Mouse (Mus musculus): Measurements from ENCODE around the gene Sptssa. TPM values are rescaled to one million over a fixed set of nuclear protein-coding genes. Genes with fewer than 3 reads are reported as not detected.
A peak's percentile ranks its signal among the peaks of the same experiment; 100 is the strongest.

Gene Sptssa
- polyA plus RNA-seq, 1 experiment from 2014 or later = 134 TPM

DNA sequence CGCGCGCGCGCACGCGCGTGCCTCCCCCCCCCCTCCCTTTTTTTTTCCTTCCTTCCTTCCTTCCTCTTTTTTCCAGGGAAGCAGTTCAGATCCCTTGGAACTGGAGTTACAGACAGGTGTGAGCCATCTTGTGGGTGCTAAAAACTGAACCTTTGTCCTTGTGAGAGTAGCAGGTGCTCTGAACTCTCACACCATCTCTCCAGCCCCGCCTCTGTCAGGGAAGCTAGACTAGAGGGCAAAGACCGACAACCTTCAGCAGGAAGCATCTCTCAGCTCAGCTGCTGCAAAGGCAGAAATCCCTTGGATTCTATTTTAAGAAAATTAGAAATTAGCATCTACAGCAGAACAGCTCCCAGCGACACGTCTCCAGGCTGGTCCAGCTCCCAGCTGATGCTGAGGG lies 4.0 kb downstream of the Sptssa start:
- H3K4me1 ChIP-seq (ENCODE audit: insufficient read depth, low read depth, low read length) = peaks cover 6% of the 10 kb centered on the region
- H3K27me3 ChIP-seq (replicated peaks; ENCODE audit: insufficient read depth, low read length) = no peaks in the 10 kb centered on the region
- H3K9me3 ChIP-seq (ENCODE audit: low read length) = no peaks in the 10 kb centered on the region
- peak overlapping the region; percentile 27; the same call in 1 of the 2 replicates for H3K4me2 ChIP-seq (replicated peaks; ENCODE audit: low read depth, low read length)
- no peak for DNase-seq (ENCODE audit: low spot score)
- 65% methylated on average over 12 of the region's 12 CpGs for WGBS
- H3K4me3 ChIP-seq (ENCODE audit: low read depth, low read length) = no peak overlapping the region
- H3K36me3 ChIP-seq (ENCODE audit: insufficient read depth, low read length) = no peaks in the 10 kb centered on the region
- TF ChIP-seq CTCF (IDR thresholded peaks at IDR 0.05) (no peak), EP300 (IDR thresholded peaks at IDR 0.05) (no peak)
- no peak for ATAC-seq
- H3K27ac ChIP-seq (ENCODE audit: low read length) = no peak overlapping the region
- no peak overlapping the region for H3K9ac ChIP-seq (replicated peaks; ENCODE audit: low read depth)

DNA sequence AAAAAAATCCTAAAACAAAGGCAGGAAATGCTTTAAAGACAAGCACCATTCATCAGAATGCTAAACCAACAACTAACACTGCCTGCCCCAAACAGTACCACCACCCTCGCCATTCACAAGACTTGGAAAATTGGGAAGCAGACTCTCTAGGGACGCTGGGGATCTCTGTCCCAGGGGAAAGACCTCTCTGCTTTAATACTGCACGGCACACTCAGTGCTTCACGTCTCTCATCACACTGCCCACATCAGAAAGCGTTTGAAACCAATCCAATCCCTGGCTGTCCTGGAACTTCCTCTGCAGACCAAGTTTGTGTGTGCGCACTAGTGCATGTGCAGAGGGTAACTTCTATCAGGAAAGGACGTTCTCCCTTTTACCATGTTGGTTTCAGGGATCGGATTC lies 4.6 kb downstream of the Sptssa start:
- no peak for ATAC-seq
- Histone ChIP-seq H3K9ac (replicated peaks; ENCODE audit: low read depth) (no peak overlapping the region), H3K4me3 (ENCODE audit: low read depth, low read length) (no peak overlapping the region), H3K36me3 (ENCODE audit: insufficient read depth, low read length) (no peaks in the 10 kb centered on the region), H3K27ac (ENCODE audit: low read length) (no peak overlapping the region; the same call in 1 of the 2 replicates), H3K9me3 (ENCODE audit: low read length) (no peaks in the 10 kb centered on the region), H3K27me3 (replicated peaks; ENCODE audit: insufficient read depth, low read length) (no peaks in the 10 kb centered on the region), H3K4me1 (ENCODE audit: insufficient read depth, low read depth, low read length) (peaks cover 6% of the 10 kb centered on the region), H3K4me2 (replicated peaks; ENCODE audit: low read depth, low read length) (peak overlapping the region; percentile 27; the same call in 1 of the 2 replicates)
- TF ChIP-seq CTCF (IDR thresholded peaks at IDR 0.05) (no peak), EP300 (IDR thresholded peaks at IDR 0.05) (no peak)
- WGBS = 45% methylated on average over 8 of the region's 8 CpGs
- DNase-seq (ENCODE audit: low spot score) = peak; percentile 13

DNA sequence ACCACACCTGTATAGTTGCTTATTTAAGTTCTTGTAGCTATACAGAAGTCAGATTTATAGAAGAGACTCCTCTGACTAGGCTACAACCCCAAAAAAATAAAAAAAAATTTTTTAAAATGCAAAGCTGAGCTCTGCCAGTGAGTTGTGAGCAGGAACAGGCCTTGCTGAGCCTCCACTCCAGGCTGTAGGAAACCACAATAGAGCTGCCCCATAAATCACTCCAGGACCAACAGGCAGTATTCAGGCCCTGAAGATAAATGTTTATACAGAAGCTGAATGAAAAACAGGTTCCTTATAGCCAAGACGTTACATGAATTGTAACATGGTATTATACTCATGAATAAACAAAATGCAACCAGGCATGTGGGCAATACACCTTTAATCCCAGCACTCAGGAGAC lies 5.2 kb downstream of the Sptssa start:
- Histone ChIP-seq H3K9ac (replicated peaks; ENCODE audit: low read depth) (no peak overlapping the region), H3K9me3 (ENCODE audit: low read length) (no peaks in the 10 kb centered on the region), H3K4me3 (ENCODE audit: low read depth, low read length) (no peak overlapping the region), H3K4me2 (replicated peaks; ENCODE audit: low read depth, low read length) (no peak overlapping the region), H3K4me1 (ENCODE audit: insufficient read depth, low read depth, low read length) (peaks cover 6% of the 10 kb centered on the region), H3K27me3 (replicated peaks; ENCODE audit: insufficient read depth, low read length) (no peaks in the 10 kb centered on the region), H3K36me3 (ENCODE audit: insufficient read depth, low read length) (no peaks in the 10 kb centered on the region), H3K27ac (ENCODE audit: low read length) (no peak overlapping the region)
- ATAC-seq (no peak), DNase-seq (ENCODE audit: low spot score) (no peak)
- TF ChIP-seq EP300 (IDR thresholded peaks at IDR 0.05) (no peak), CTCF (IDR thresholded peaks at IDR 0.05) (no peak)
- 45% methylated on average over 1 of the region's 1 CpGs for WGBS

DNA sequence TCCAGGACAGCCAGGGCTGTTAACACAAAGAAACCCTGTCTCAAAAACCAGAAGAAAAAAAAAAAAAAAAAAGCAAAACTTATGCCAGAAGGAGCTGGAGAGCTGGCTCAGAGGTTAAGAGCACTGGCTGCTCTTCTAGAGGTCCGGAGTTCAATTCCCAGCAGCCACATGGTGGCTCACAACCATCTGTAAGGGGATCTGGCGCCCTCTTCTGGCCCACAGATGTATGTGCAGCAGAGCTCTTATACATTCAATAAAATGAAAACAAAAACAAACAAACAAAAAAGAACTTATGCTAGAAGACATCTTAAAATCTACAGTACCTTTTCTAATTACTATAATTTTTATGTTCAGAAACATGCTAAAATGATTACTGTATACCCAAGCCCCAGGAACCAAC lies 11.4 kb downstream of the Sptssa start:
- H3K4me3 ChIP-seq (ENCODE audit: low read depth, low read length) = no peak overlapping the region
- H3K9me3 ChIP-seq (ENCODE audit: low read length) = no peaks in the 10 kb centered on the region
- H3K4me1 ChIP-seq (ENCODE audit: insufficient read depth, low read depth, low read length) = no peaks in the 10 kb centered on the region
- H3K36me3 ChIP-seq (ENCODE audit: insufficient read depth, low read length) = no peaks in the 10 kb centered on the region
- no peaks in the 10 kb centered on the region for H3K27me3 ChIP-seq (replicated peaks; ENCODE audit: insufficient read depth, low read length)
- TF ChIP-seq EP300 (IDR thresholded peaks at IDR 0.05) (no peak), CTCF (IDR thresholded peaks at IDR 0.05) (peak; percentile 40)
- H3K27ac ChIP-seq (ENCODE audit: low read length) = no peak overlapping the region
- ATAC-seq (no peak), DNase-seq (ENCODE audit: low spot score) (no peak)
- 66% methylated on average over 2 of the region's 2 CpGs for WGBS
- no peak overlapping the region for H3K9ac ChIP-seq (replicated peaks; ENCODE audit: low read depth)
- no peak overlapping the region for H3K4me2 ChIP-seq (replicated peaks; ENCODE audit: low read depth, low read length)

DNA sequence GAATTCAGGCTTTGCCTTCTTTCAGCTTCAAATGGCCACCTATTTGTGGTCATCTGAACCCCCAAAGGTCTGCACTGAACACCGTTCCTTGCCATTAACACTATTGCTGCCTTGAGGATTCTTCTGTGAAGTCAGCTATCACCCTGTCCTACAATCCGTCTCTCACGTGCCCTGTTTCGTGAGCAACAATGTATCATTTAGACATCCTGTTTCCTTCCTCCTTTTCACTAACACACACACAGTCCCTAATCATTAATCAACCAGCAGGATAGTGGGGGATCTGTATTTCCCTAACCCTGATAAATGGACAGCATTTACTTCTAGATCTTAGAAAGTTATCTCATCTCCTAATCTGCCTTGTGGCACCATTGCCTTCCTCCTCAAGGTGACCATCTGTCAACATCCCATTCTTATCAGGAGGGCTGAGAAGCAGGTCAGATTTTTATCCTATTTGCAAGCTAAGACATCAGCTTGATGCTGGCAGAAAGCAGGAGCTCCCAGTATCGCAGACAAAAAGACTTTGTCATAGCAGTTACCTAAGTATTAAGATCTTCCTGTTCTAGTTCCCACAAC lies 13.0 kb downstream of the Sptssa start:
- no peak overlapping the region for H3K4me3 ChIP-seq (ENCODE audit: low read depth, low read length)
- WGBS = 29% methylated on average over 5 of the region's 5 CpGs
- H3K9ac ChIP-seq (replicated peaks; ENCODE audit: low read depth) = no peak overlapping the region
- no peak overlapping the region for H3K4me2 ChIP-seq (replicated peaks; ENCODE audit: low read depth, low read length)
- H3K27me3 ChIP-seq (replicated peaks; ENCODE audit: insufficient read depth, low read length) = no peaks in the 10 kb centered on the region
- no peaks in the 10 kb centered on the region for H3K9me3 ChIP-seq (ENCODE audit: low read length)
- no peak for DNase-seq (ENCODE audit: low spot score)
- no peak for ATAC-seq
- no peaks in the 10 kb centered on the region for H3K36me3 ChIP-seq (ENCODE audit: insufficient read depth, low read length)
- no peak overlapping the region for H3K27ac ChIP-seq (ENCODE audit: low read length)
- no peak for TF ChIP-seq CTCF (IDR thresholded peaks at IDR 0.05)
- TF ChIP-seq EP300 (IDR thresholded peaks at IDR 0.05) = peak; percentile 21; the same call in 1 of the 2 replicates
- H3K4me1 ChIP-seq (ENCODE audit: insufficient read depth, low read depth, low read length) = no peaks in the 10 kb centered on the region

DNA sequence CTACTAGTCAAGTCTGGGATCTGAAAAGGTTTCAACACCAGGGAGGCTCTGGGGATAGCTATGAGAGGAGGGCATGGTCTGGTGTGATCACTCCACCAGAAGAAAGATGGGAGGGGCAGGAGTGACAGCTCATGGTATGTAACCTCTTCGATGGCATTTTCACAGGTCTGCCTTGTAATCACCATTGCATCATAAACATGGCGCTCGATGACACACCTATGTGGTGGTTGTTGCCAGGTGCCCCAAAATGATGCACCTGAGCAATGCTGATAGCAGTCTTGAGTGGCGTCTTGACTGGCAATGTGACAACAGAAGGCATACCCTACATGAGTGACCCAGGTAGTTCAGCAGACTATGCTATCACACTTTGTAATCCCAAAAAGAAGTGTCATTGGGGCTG lies 15.0 kb downstream of the Sptssa start:
- WGBS = 98% methylated on average over 4 of the region's 4 CpGs
- no peaks in the 10 kb centered on the region for H3K9me3 ChIP-seq (ENCODE audit: low read length)
- H3K36me3 ChIP-seq (ENCODE audit: insufficient read depth, low read length) = no peaks in the 10 kb centered on the region
- H3K4me1 ChIP-seq (ENCODE audit: insufficient read depth, low read depth, low read length) = no peaks in the 10 kb centered on the region
- no peaks in the 10 kb centered on the region for H3K27me3 ChIP-seq (replicated peaks; ENCODE audit: insufficient read depth, low read length)
- ATAC-seq (no peak), DNase-seq (ENCODE audit: low spot score) (no peak)
- no peak overlapping the region for H3K27ac ChIP-seq (ENCODE audit: low read length)
- no peak overlapping the region for H3K4me2 ChIP-seq (replicated peaks; ENCODE audit: low read depth, low read length)
- no peak overlapping the region for H3K4me3 ChIP-seq (ENCODE audit: low read depth, low read length)
- no peak for TF ChIP-seq CTCF (IDR thresholded peaks at IDR 0.05)
- TF ChIP-seq EP300 (IDR thresholded peaks at IDR 0.05) = no peak
- H3K9ac ChIP-seq (replicated peaks; ENCODE audit: low read depth) = no peak overlapping the region

DNA sequence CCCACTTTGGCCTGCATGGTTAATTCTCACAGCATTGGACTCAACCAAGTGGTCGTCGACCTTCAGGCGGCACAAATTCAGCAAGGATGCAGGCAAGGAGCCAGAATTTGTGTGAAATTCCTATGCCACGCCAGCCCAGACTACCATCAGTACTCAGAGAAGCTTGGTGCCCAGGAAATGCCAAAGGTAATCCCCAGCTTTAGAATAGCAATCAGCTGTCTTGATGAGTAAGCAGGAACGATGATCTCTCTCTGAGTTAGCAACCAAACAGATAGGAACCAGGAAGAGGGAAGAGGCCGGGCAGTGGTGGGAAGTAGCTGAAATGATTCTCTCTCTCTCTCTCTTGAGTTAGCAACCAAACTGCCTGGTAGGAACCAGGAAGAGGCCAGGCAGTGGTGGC lies 16.1 kb downstream of the Sptssa start:
- no peak overlapping the region for H3K4me3 ChIP-seq (ENCODE audit: low read depth, low read length)
- H3K27ac ChIP-seq (ENCODE audit: low read length) = no peak overlapping the region
- H3K4me1 ChIP-seq (ENCODE audit: insufficient read depth, low read depth, low read length) = no peaks in the 10 kb centered on the region
- ATAC-seq (no peak), DNase-seq (ENCODE audit: low spot score) (no peak)
- 72% methylated on average over 6 of the region's 6 CpGs for WGBS
- H3K27me3 ChIP-seq (replicated peaks; ENCODE audit: insufficient read depth, low read length) = no peaks in the 10 kb centered on the region
- TF ChIP-seq CTCF (IDR thresholded peaks at IDR 0.05) = no peak
- no peak for TF ChIP-seq EP300 (IDR thresholded peaks at IDR 0.05)
- no peaks in the 10 kb centered on the region for H3K36me3 ChIP-seq (ENCODE audit: insufficient read depth, low read length)
- H3K9me3 ChIP-seq (ENCODE audit: low read length) = no peaks in the 10 kb centered on the region
- no peak overlapping the region for H3K4me2 ChIP-seq (replicated peaks; ENCODE audit: low read depth, low read length)
- H3K9ac ChIP-seq (replicated peaks; ENCODE audit: low read depth) = no peak overlapping the region
